Mouse (Mus musculus) C2C12 (cell line): ENCODE data around the gene Fth1.

Experiments used
- CEBPB ChIP-seq: IDR thresholded peaks from one replicate; pipeline ENCODE4 v1.6.1; 2011; ENCODE audit warnings: low read depth, mild to moderate bottlenecking, control low read depth, moderate library complexity
- CTCF ChIP-seq: IDR thresholded peaks from one replicate; pipeline ENCODE4 v1.5.1; 2011; ENCODE audit not compliant: control insufficient read depth, insufficient read depth, insufficient read length
- MAX ChIP-seq: IDR thresholded peaks from one replicate; pipeline ENCODE4 v1.6.1; 2011; ENCODE audit warnings: mild to moderate bottlenecking, control low read depth
- MYOD1 ChIP-seq: IDR thresholded peaks from one replicate; pipeline ENCODE4 v1.6.1; 2011; ENCODE audit warnings: low read depth; ENCODE audit not compliant: control insufficient read depth, insufficient read length
- MYOG ChIP-seq: IDR thresholded peaks from one replicate; pipeline ENCODE4 v1.6.1; 2011; ENCODE audit not compliant: control insufficient read depth, insufficient read length; ENCODE audit errors: extremely low read depth
- USF1 ChIP-seq: IDR thresholded peaks from one replicate; pipeline ENCODE4 v1.6.1; 2011; ENCODE audit warnings: low read depth, mild to moderate bottlenecking, control low read depth, moderate library complexity

GRCm38 (mm10) chr19:9977085-9977484 lies 3.3 kb upstream of the Fth1 start:
- TF ChIP-seq CTCF (no peak), MYOD1 (no peak), MAX (no peak), MYOG (no peak), USF1 (no peak), CEBPB (no peak)
